Comparison of ENCODE assay signal across 15 mouse cellular contexts in genomic region chr4:73770592-73770991, GRCm38 (mm10). TPM values are rescaled to one million over a fixed set of nuclear protein-coding genes. Genes with fewer than 3 reads are reported as not detected.
"Had no signal": no experiment of that assay in that cellular context is flagged by ENCODE, and none has a peak within 500 bp of the region (broad histone marks: within the 10 kb centered on the region; RNA-seq: fewer than 3 reads in every experiment).

No protein-coding gene starts in this region.

- H3K27me3 ChIP-seq: limb, embryonic 13.5 days; neural tube, embryonic 15.5 days had no signal

- H3K9me3 ChIP-seq: limb, embryonic 13.5 days; neural tube, embryonic 15.5 days had no signal

- H3K9ac ChIP-seq: limb, embryonic 13.5 days; liver, embryonic 14.5 days; neural tube, embryonic 15.5 days had no signal

- H3K36me3 ChIP-seq: limb, embryonic 13.5 days; neural tube, embryonic 15.5 days had no signal

- H3K4me1 ChIP-seq: limb, embryonic 13.5 days; neural tube, embryonic 15.5 days had no signal

- H3K4me2 ChIP-seq: limb, embryonic 13.5 days; neural tube, embryonic 15.5 days had no signal

- H3K27ac ChIP-seq: layer of hippocampus, adult 2 months; limb, embryonic 13.5 days; liver, embryonic 14.5 days; neural tube, embryonic 15.5 days had no signal

- H3K4me3 ChIP-seq: layer of hippocampus, adult 2 months; limb, embryonic 13.5 days; myocyte; neural tube, embryonic 15.5 days had no signal

- DNase-seq: kidney, adult 9 months; kidney, postnatal 10 days; kidney, postnatal 4 days; left cerebral cortex, postnatal 4 days; lung, adult 18-20 months; midbrain, embryonic 14.5 days; thymus, adult 18-20 months; thymus, postnatal 14 days had no signal

RNA-seq across cellular contexts. Expression of gene Rasef, which starts 20.2 kb away (rescaled TPM):
- total RNA-seq: left cerebral cortex, adult 18-20 months; megakaryocyte-erythroid progenitor cell, adult 5-6 weeks had no signal
- polyA plus RNA-seq: liver, embryonic 14.5 days; myocyte had no signal
